Mouse (Mus musculus): Measurements from ENCODE around the gene Vmn1r43. TPM values are rescaled to one million over a fixed set of nuclear protein-coding genes. Genes with fewer than 3 reads are reported as not detected.
"Not testable (repeated sequence)": the region's sequence is repeated elsewhere in the genome, so short reads cannot be mapped to it uniquely, and the experiment has no call there.

The Vmn1r43 gene
- not detected in 2 replicates for total RNA-seq (2015; ENCODE audit: low replicate concordance)
- not detected in 2 replicates for total RNA-seq (2017; ENCODE audit: low replicate concordance)

GRCm38 (mm10) chr6:89876313-89876712, at the start of gene Vmn1r43, which contains the start of gene Vmn1r42:
Vmn1r43 (minus strand) TSS chr6:89876413.
Vmn1r42 (minus strand) TSS chr6:89876413.
- not testable (repeated sequence) for ATAC-seq (replicated peaks; ENCODE audit: low FRiP score, poor library complexity, severe bottlenecking)

DNA sequence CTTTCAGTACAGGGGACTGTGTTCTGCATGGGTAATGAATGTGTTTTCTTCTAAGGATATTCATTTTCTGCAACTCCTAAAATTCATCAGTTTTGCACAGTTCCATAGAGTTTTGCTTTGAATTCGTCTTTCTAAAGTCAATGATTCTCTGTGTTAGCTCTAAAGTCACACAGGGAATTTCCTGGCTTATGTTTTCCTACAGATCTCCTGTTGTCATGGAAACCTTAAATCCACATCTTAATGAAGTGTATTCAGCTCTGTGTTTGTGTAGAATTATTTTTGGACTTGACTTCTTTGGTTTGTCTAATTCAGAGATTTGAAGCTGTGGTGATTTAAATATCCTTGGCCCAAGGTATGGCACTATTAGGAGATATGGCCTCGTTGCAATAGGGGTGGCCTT, 7.6 kb upstream of the Vmn1r43 start:
- ATAC-seq (replicated peaks; ENCODE audit: low FRiP score, poor library complexity, severe bottlenecking) = no peak

GRCm38 (mm10) chr6:89883360-89883759, 7.1 kb upstream of the Vmn1r43 start, which contains the start of gene Vmn1r44:
Vmn1r44 (plus strand) TSS chr6:89883660.
- ATAC-seq (replicated peaks; ENCODE audit: low FRiP score, poor library complexity, severe bottlenecking) = no peak

DNA sequence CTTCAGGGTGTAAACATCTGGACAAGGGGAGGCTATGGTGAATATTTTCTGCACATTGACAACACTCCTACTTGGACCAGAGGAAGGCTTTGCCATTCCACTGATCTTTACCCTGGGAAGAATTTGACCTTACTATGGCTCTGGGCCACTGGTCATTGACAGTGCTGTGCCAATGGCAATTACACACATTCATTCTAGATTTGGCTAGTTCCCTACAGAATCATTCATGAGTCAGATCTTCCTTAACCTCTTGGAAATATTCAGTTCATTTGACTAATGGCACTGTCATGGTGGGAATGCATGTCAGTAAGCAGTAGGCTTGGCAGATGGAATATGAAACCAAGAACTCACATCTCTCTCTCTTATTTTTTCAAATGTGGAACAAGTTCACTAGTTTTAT, 4.7 kb upstream of the Vmn1r43 start:
- no peak for ATAC-seq (replicated peaks; ENCODE audit: low FRiP score, poor library complexity, severe bottlenecking)

DNA sequence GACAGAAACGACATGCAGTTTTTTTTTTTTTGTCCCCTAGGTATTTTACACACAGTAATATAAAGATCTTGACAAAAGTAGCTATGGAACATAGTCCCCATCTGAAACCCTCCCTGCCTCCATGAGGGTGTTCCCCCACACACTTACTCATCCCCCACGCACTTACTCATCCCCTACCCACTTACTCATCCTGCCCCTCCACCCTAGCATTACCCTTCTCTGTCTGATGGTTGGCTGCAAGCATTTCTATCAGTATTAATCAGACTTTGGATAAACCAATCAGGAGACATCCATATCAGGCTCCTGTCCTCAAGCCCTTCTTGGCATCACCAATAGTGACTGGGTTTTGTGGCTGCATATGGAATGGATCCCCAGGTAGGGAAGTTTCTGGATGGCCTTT, 750 bp upstream of the Vmn1r43 start:
- no peak for ATAC-seq (replicated peaks; ENCODE audit: low FRiP score, poor library complexity, severe bottlenecking)

GRCm38 (mm10) chr6:89867976-89868375, 8.2 kb downstream of the Vmn1r43 start:
- no peak for ATAC-seq (replicated peaks; ENCODE audit: low FRiP score, poor library complexity, severe bottlenecking)

DNA sequence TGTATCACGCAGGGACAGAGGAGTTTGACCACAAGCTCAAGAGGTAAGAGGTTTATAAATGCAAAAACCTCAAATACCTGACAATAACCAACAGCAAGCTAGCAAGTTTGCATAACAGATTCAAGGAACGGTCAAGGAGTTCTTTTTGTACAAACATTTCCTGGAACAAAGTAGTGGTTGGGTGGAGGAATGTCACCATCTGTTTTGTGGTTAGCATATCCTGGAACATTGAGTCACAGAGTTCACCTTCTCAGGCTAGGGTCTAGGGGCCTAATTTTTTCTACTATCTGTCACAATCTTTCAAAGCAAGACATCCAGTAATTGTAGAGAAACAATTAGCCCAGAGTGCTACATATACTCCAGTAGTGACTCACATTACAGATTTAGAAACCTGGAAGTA, 8.9 kb downstream of the Vmn1r43 start:
- ATAC-seq (replicated peaks; ENCODE audit: low FRiP score, poor library complexity, severe bottlenecking) = no peak

DNA sequence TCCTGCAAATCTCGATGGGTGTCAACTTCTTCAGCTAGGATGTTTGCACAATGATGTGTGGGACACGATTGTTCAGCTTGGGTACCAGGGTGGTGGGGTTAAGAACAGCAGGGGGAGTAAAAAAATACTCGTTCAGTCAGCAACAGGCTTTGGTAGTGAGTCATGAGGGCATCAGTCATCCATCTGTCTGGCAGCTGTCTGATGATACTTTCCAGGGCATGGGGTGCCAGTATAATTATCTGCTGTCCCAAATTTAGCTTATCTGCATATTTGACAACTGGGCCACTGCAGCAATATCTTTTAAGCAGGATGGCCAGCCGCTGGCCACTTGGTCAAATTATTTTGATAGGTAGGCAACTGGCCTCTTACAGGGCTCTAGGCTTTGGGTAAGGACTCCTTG, 12.4 kb downstream of the Vmn1r43 start:
- no peak for ATAC-seq (replicated peaks; ENCODE audit: low FRiP score, poor library complexity, severe bottlenecking)

- ATAC-seq (replicated peaks; ENCODE audit: low FRiP score, poor library complexity, severe bottlenecking) = no peak
These were observed 16.4 kb downstream of the Vmn1r43 start for GRCm38 (mm10) chr6:89859839-89860238.

DNA sequence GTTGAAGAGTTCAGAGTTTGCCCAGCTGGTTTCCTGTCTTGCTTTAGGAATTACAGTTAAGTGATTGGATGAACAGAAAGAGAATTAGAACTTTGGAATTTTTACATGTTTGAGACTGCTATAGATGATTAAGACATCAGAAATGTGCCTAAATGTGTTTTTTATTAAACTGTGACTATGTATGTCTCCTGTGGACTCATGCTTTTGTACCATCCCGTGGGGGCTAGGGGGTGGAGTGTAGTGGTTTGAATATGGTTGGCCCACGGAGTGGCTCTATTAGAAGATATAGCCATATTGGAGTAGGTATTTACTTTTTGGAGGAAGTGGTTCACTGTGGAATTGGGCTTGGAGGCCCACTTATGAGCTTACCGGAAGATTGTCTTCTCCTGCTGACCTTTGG, 18.7 kb downstream of the Vmn1r43 start:
- ATAC-seq (replicated peaks; ENCODE audit: low FRiP score, poor library complexity, severe bottlenecking) = no peak

Other genes starting within 250 kb of the Vmn1r43 start
- 1.5 and 1.7 TPM in 2 replicates for gene Txnrd3, start 232.4 kb downstream of the Vmn1r43 start, total RNA-seq (2015; ENCODE audit: low replicate concordance)
- gene Txnrd3, start 232.4 kb downstream of the Vmn1r43 start, total RNA-seq (2017; ENCODE audit: low replicate concordance) = 0.77 and 1.8 TPM in 2 replicates
- gene Vmn1r40, start 168.9 kb downstream of the Vmn1r43 start, total RNA-seq (2015; ENCODE audit: low replicate concordance) = not detected in 2 replicates
- not detected in 2 replicates for gene Vmn1r40, start 168.9 kb downstream of the Vmn1r43 start, total RNA-seq (2017; ENCODE audit: low replicate concordance)
- gene Vmn1r41, start 135.6 kb downstream of the Vmn1r43 start, total RNA-seq (2015; ENCODE audit: low replicate concordance) = not detected in 2 replicates
- not detected in 2 replicates for gene Vmn1r41, start 135.6 kb downstream of the Vmn1r43 start, total RNA-seq (2017; ENCODE audit: low replicate concordance)
- not detected in 2 replicates for gene Vmn1r42, start within 50 bp of the Vmn1r43 start, total RNA-seq (2015; ENCODE audit: low replicate concordance)
- gene Vmn1r42, start within 50 bp of the Vmn1r43 start, total RNA-seq (2017; ENCODE audit: low replicate concordance) = not detected in 2 replicates
- gene Vmn1r44, start 7.2 kb upstream of the Vmn1r43 start, total RNA-seq (2015; ENCODE audit: low replicate concordance) = not detected in 2 replicates
- not detected in 2 replicates for gene Vmn1r44, start 7.2 kb upstream of the Vmn1r43 start, total RNA-seq (2017; ENCODE audit: low replicate concordance)
- gene Vmn1r45, start 64.2 kb upstream of the Vmn1r43 start, total RNA-seq (2015; ENCODE audit: low replicate concordance) = not detected in 2 replicates
- not detected in 2 replicates for gene Vmn1r45, start 64.2 kb upstream of the Vmn1r43 start, total RNA-seq (2017; ENCODE audit: low replicate concordance)
- gene Vmn1r46, start 92.9 kb upstream of the Vmn1r43 start, total RNA-seq (2015; ENCODE audit: low replicate concordance) = not detected in 2 replicates
- gene Vmn1r46, start 92.9 kb upstream of the Vmn1r43 start, total RNA-seq (2017; ENCODE audit: low replicate concordance) = not detected in 2 replicates
- gene Vmn1r47, start 139.7 kb upstream of the Vmn1r43 start, total RNA-seq (2015; ENCODE audit: low replicate concordance) = 1.9 TPM in 1 of 2 replicates, not detected in the other
- gene Vmn1r47, start 139.7 kb upstream of the Vmn1r43 start, total RNA-seq (2017; ENCODE audit: low replicate concordance) = 0.14 TPM in 1 of 2 replicates, not detected in the other
- not detected in 2 replicates for gene Vmn1r48, start 160.4 kb upstream of the Vmn1r43 start, total RNA-seq (2015; ENCODE audit: low replicate concordance)
- not detected in 2 replicates for gene Vmn1r48, start 160.4 kb upstream of the Vmn1r43 start, total RNA-seq (2017; ENCODE audit: low replicate concordance)
- not detected in 2 replicates for gene Vmn1r49, start 202.1 kb upstream of the Vmn1r43 start, total RNA-seq (2015; ENCODE audit: low replicate concordance)
- 0.09 and 1.3 TPM in 2 replicates for gene Vmn1r49, start 202.1 kb upstream of the Vmn1r43 start, total RNA-seq (2017; ENCODE audit: low replicate concordance)
- gene Vmn1r50, start 225.0 kb upstream of the Vmn1r43 start, total RNA-seq (2015; ENCODE audit: low replicate concordance) = not detected in 2 replicates
- not detected in 2 replicates for gene Vmn1r50, start 225.0 kb upstream of the Vmn1r43 start, total RNA-seq (2017; ENCODE audit: low replicate concordance)
- gene Vmn1r51, start 246.2 kb upstream of the Vmn1r43 start, total RNA-seq (2015; ENCODE audit: low replicate concordance) = not detected in 2 replicates
- gene Vmn1r51, start 246.2 kb upstream of the Vmn1r43 start, total RNA-seq (2017; ENCODE audit: low replicate concordance) = not detected in 2 replicates

Data from erythroblast, adult 5-6 weeks (primary cell).